In the genomic region with DNA sequence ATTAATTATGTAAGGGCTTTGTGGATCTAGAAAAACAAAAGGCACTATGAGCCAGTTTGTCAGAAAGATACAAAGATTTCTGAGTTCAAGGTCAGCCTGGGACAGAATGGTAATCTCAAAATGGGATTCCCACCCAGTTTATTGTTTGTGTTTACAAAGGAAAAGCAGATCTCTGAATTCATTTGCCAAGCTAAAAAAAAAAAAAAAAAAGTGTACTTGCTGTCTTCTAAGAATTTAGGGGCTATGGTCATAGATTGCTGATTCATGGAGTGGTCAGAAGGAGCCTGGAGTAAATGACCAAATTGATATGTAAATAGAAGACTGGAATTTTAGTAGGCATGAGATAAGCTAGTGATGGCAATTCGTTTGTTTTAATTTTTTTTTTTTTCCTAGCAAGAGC, we compare ENCODE assay signal across 30 mouse cellular contexts.
"Had no signal": no experiment of that assay in that cellular context is flagged by ENCODE, and none has a peak within 500 bp of the region (broad histone marks: within the 10 kb centered on the region; RNA-seq: fewer than 3 reads in every experiment).

No protein-coding gene starts in this region.

- H3K4me1 ChIP-seq: limb, embryonic 15.5 days; liver, embryonic 12.5 days; liver, embryonic 13.5 days; liver, embryonic 15.5 days; megakaryocyte, embryonic 14.5 days; midbrain, embryonic 13.5 days; midbrain, embryonic 15.5 days had no signal

- ATAC-seq: liver, embryonic 12.5 days; liver, postnatal 0 days; lung, postnatal 0 days; midbrain, embryonic 13.5 days; midbrain, embryonic 15.5 days; midbrain, embryonic 16.5 days had no signal

- DNase-seq: left cerebral cortex, postnatal 4 days; liver; liver, embryonic 13.5 days; liver, postnatal 0 days; lung, adult 18-20 months; lung, adult 2 months; lung, embryonic 14.5 days; lung, postnatal 10 days; lung, postnatal 14 days; lung, postnatal 36 days; lung, postnatal 4 days; midbrain, embryonic 14.5 days had no signal

- H3K4me2 ChIP-seq: limb, embryonic 12.5 days; limb, embryonic 13.5 days; limb, embryonic 15.5 days; liver, embryonic 11.5 days; liver, embryonic 12.5 days; liver, embryonic 13.5 days; liver, embryonic 15.5 days; lung, embryonic 14.5 days; lung, embryonic 15.5 days; midbrain, embryonic 12.5 days; midbrain, embryonic 13.5 days; midbrain, embryonic 15.5 days had no signal

- H3K4me3 ChIP-seq: left cerebral cortex, adult 2 months; limb, embryonic 10.5 days; limb, embryonic 12.5 days; limb, embryonic 13.5 days; limb, embryonic 15.5 days; liver, embryonic 12.5 days; liver, embryonic 13.5 days; liver, embryonic 15.5 days; lung, embryonic 15.5 days; megakaryocyte, embryonic 14.5 days; midbrain, embryonic 12.5 days; midbrain, embryonic 13.5 days; midbrain, embryonic 15.5 days; myocyte had no signal

- H3K27ac ChIP-seq: limb, embryonic 10.5 days; limb, embryonic 12.5 days; limb, embryonic 13.5 days; limb, embryonic 15.5 days; liver, embryonic 12.5 days; liver, embryonic 13.5 days; liver, embryonic 14.5 days; liver, embryonic 15.5 days; lung, embryonic 15.5 days; macrophage; midbrain, embryonic 12.5 days; midbrain, embryonic 13.5 days; midbrain, embryonic 15.5 days had no signal

- H3K27me3 ChIP-seq: limb, embryonic 12.5 days; limb, embryonic 13.5 days; limb, embryonic 15.5 days; liver, embryonic 12.5 days; liver, embryonic 13.5 days; liver, embryonic 15.5 days; lung, embryonic 15.5 days; megakaryocyte, embryonic 14.5 days; midbrain, embryonic 12.5 days; midbrain, embryonic 13.5 days; midbrain, embryonic 15.5 days had no signal

- H3K9ac ChIP-seq: limb, embryonic 12.5 days; limb, embryonic 13.5 days; limb, embryonic 15.5 days; liver, embryonic 12.5 days; liver, embryonic 13.5 days; liver, embryonic 14.5 days; liver, embryonic 15.5 days; liver, postnatal 0 days; lung, embryonic 14.5 days; lung, embryonic 15.5 days; midbrain, embryonic 12.5 days; midbrain, embryonic 13.5 days; midbrain, embryonic 15.5 days had no signal

- H3K9me3 ChIP-seq: limb, embryonic 10.5 days; limb, embryonic 12.5 days; limb, embryonic 13.5 days; limb, embryonic 15.5 days; liver, embryonic 12.5 days; liver, embryonic 13.5 days; liver, embryonic 15.5 days; lung, embryonic 15.5 days; megakaryocyte, embryonic 14.5 days; midbrain, embryonic 12.5 days; midbrain, embryonic 13.5 days; midbrain, embryonic 15.5 days had no signal

- H3K36me3 ChIP-seq: lung, embryonic 15.5 days had no signal
